ENCODE assay signal across 10 mouse cellular contexts in genomic region chr19:43659632-43660031, GRCm38 (mm10). TPM values are rescaled to one million over a fixed set of nuclear protein-coding genes. Genes with fewer than 3 reads are reported as not detected.
"Had no signal": no experiment of that assay in that cellular context is flagged by ENCODE, and none has a peak within 500 bp of the region (broad histone marks: within the 10 kb centered on the region; RNA-seq: fewer than 3 reads in every experiment).

No protein-coding gene starts in this region.

- DNase-seq: kidney, postnatal 25 days; layer of hippocampus, adult 9-11 months; layer of hippocampus, postnatal 36 days; lung, embryonic 14.5 days; lung, postnatal 10 days; right cerebral cortex, postnatal 14 days had no signal

- ATAC-seq: liver, embryonic 12.5 days had no signal

RNA-seq across cellular contexts. Expression of gene Nkx2-3, which starts 47.5 kb away (rescaled TPM):
- total RNA-seq: layer of hippocampus, adult 18-20 months; layer of hippocampus, postnatal 36 days; left cerebral cortex, adult 8-10 months; left cerebral cortex, postnatal 25 days had no signal
